Mouse (Mus musculus) cerebellum, adult 2 months (tissue): ENCODE measurements around the gene Cdkl5. TPM values are rescaled to one million over a fixed set of nuclear protein-coding genes. Genes with fewer than 3 reads are reported as not detected.
A peak's percentile ranks its signal among the peaks of the same experiment; 100 is the strongest.

Experiments used
- DNase-seq, 2 experiments: peaks; one replicate each; pipeline ENCODE4 v3.0.0; 2021
- H3K27ac ChIP-seq: fragments of 200-500 bp; 2 replicates; pipeline ENCODE4 v1.5.1; 2012; ENCODE audit warnings: low read length, control low read depth, inconsistent platforms; ENCODE audit not compliant: insufficient read depth
- H3K27me3 ChIP-seq: fragments of 200-500 bp; 2 replicates; pipeline ENCODE4 v1.6.1; 2012; ENCODE audit warnings: inconsistent platforms, mild to moderate bottlenecking, low read length, moderate library complexity; ENCODE audit not compliant: control insufficient read depth, insufficient read depth
- H3K4me1 ChIP-seq: fragments of 200-500 bp; 2 replicates; pipeline ENCODE4 v1.6.1; 2011; ENCODE audit warnings: low read length; ENCODE audit not compliant: control insufficient read depth, insufficient read depth
- H3K4me3 ChIP-seq: fragments of 200-500 bp; replicated peaks from 2 replicates; pipeline ENCODE3; 2011; ENCODE audit warnings: mild to moderate bottlenecking, low read depth, low read length, control low read depth; ENCODE audit not compliant: insufficient read depth
- CTCF ChIP-seq: fragments of 200-500 bp; IDR thresholded peaks from 2 replicates; pipeline ENCODE4 v1.5.1; 2011; ENCODE audit warnings: low read depth, mild to moderate bottlenecking, control low read depth, low read length, moderate library complexity, borderline replicate concordance; ENCODE audit not compliant: insufficient read depth
- POLR2A ChIP-seq: fragments of 200-500 bp; IDR thresholded peaks from 2 replicates; pipeline ENCODE4 v1.6.1; 2011; ENCODE audit warnings: low read length, control low read depth, borderline replicate concordance; ENCODE audit not compliant: insufficient read depth
- whole genome bisulfite sequencing: fragments of 180-500 bp; shearing (Covaris S2); methylation state at CpG from one replicate; pipeline ENCODE4 v1.1.7; 2018; 5-methylcytosine and 5-hydroxymethylcytosine counted together
- polyA plus RNA-seq: library from polyadenylated mRNA; depleted of rRNA; stranded (reverse); fragments of >200 nt; gene quantifications from 2 replicates; pipeline ENCODE4 v1.2.3, GENCODE M21; 2012

Gene Cdkl5
- polyA plus RNA-seq, 1 experiment, result 13.5 TPM

DNA sequence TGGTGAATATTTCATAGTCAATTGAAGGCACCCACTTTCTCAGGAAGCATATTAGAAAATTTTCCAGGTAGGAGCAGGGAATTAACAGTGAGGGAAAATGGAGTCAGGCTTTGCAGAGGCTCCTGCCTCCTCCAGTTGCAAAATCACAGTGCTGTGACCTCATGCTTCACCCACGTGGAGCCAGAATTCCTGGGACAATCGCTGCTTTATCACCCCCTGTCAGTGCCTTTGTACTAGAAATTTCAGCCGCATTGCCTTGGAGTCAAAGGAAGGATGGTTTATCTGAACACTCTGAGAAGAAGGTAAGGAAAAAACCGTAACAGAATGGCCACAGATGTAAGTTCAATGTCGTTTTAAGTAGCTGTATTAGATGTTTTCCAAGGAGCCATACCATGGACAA lies 1.5 kb upstream of the Cdkl5 start:
- 19% methylated on average over 5 of the region's 5 CpGs for WGBS
- H3K4me1 ChIP-seq, result no peaks in the 10 kb centered on the region

DNA sequence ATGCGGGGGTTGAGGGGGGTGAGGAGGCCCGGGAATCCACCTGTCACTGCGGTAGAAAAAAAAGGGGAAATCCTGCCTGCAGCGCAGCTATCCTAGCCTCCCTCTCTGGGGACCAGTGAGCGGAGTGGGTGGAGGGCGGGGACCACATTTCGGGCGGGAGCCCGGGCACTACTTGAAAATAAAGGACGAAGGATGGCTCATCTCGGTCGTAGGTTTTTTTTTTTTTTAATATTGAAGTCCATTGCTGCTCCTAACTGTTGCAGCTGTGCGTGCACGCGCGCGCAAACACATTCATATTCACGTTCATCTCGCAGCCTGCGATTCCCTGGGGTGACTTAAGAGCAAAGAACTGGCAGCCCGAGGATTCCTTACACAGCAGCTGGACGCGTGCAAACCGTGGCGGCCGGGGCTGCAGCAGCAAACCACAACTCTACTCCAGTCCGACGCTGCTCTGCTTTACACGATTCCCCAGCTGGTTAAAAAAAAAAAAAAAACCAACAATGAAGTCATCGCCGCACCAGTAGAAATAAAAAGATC lies 695 bp upstream of the Cdkl5 start:
- TF ChIP-seq POLR2A, result no peak
- TF ChIP-seq CTCF, result no peak
- WGBS, result 13% methylated on average over 31 of the region's 31 CpGs
- no peak for DNase-seq
- H3K4me3 ChIP-seq, result peak overlapping the region; percentile 61
- H3K27me3 ChIP-seq, result no peaks in the 10 kb centered on the region
- 0 out of 2 replicates have a peak, but pooled peaks cover 2% of the 10 kb centered on the region for H3K4me1 ChIP-seq
- H3K27ac ChIP-seq, result no peak overlapping the region

More for the DNA sequence above, 1.5 kb upstream of the Cdkl5 start:
- no peak overlapping the region for H3K27ac ChIP-seq
- no peak for DNase-seq
- TF ChIP-seq POLR2A (no peak), CTCF (no peak)
- no peaks in the 10 kb centered on the region for H3K27me3 ChIP-seq
- no peak overlapping the region for H3K4me3 ChIP-seq

- DNase-seq, result peak in 1 of 2 experiments; percentile 37
- H3K27me3 ChIP-seq, result no peaks in the 10 kb centered on the region
- WGBS, result 11% methylated on average over 39 of the region's 39 CpGs
- peak overlapping the region; percentile 92 for H3K4me3 ChIP-seq
- TF ChIP-seq CTCF (no peak), POLR2A (no peak)
- H3K27ac ChIP-seq, result peak overlapping the region; percentile 54
- H3K4me1 ChIP-seq, result 0 out of 2 replicates have a peak, but pooled peaks cover 2% of the 10 kb centered on the region
Measured at GRCm38 (mm10) chrX:160993749-160994539, 560 bp downstream of the Cdkl5 start.

GRCm38 (mm10) chrX:160992703-160993102 lies 1.8 kb downstream of the Cdkl5 start:
- Histone ChIP-seq H3K27ac (no peak overlapping the region), H3K4me1 (0 out of 2 replicates have a peak, but pooled peaks cover 2% of the 10 kb centered on the region), H3K27me3 (no peaks in the 10 kb centered on the region), H3K4me3 (peak overlapping the region; percentile 50)
- no peak for DNase-seq
- WGBS, result 16% methylated on average over 2 of the region's 2 CpGs
- TF ChIP-seq POLR2A, result no peak
- TF ChIP-seq CTCF, result no peak

GRCm38 (mm10) chrX:160990276-160990675 lies 4.2 kb downstream of the Cdkl5 start:
- TF ChIP-seq POLR2A, result no peak
- no peak for TF ChIP-seq CTCF
- WGBS, result 87% methylated on average over 4 of the region's 4 CpGs
- H3K27ac ChIP-seq, result no peak overlapping the region

GRCm38 (mm10) chrX:160977919-160978318 lies 16.6 kb downstream of the Cdkl5 start:
- H3K4me3 ChIP-seq, result no peak overlapping the region
- H3K4me1 ChIP-seq, result peaks cover 10% of the 10 kb centered on the region
- WGBS, result 16% methylated on average over 1 of the region's 1 CpGs
- peak; percentile 57 to 81 for DNase-seq
- TF ChIP-seq CTCF (no peak), POLR2A (no peak)
- no peak overlapping the region for H3K27ac ChIP-seq
- no peaks in the 10 kb centered on the region for H3K27me3 ChIP-seq

More at GRCm38 (mm10) chrX:160990276-160990675, 4.2 kb downstream of the Cdkl5 start:
- no peak for DNase-seq
- Histone ChIP-seq H3K27me3 (no peaks in the 10 kb centered on the region), H3K4me3 (no peak overlapping the region), H3K4me1 (0 out of 2 replicates have a peak, but pooled peaks cover 2% of the 10 kb centered on the region)

DNA sequence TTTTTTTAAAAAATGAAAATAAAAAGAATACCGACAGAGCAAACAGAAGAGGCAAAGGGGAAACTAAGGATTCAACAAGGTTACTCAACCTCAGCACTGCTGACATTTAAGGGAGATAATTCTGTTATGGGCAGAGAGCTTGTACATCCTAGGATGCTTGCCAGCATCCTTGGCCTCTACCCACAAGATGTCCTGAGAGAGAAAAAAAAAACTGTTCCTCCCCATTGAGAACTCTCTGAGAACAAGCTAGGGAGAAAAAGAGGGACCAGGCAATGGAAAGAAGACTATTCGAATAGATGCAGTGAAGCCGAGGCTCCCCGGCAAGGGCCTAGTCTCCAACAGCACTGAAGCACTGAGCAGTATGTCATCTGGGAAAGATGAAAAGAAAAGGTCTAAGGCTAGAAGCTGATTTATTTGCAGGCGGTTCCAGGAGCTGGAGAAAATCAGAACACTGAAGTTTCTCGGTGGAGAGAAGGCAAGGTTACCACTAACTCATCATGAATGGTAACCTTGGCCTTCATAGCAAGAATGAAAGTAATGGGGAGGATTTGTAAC lies 22.4 kb downstream of the Cdkl5 start:
- TF ChIP-seq CTCF (no peak), POLR2A (no peak)
- Histone ChIP-seq H3K4me3 (no peak overlapping the region), H3K4me1 (peaks cover 10% of the 10 kb centered on the region), H3K27me3 (no peaks in the 10 kb centered on the region), H3K27ac (peak overlapping the region; percentile 75; the same call in 1 of the 2 replicates)
- DNase-seq, result peak; percentile 50 to 74
- WGBS, result 34% methylated on average over 6 of the region's 6 CpGs
